Mouse (Mus musculus) forebrain, embryonic 15.5 days (tissue): ENCODE results near the gene Slc4a2. TPM values are rescaled to one million over a fixed set of nuclear protein-coding genes. Genes with fewer than 3 reads are reported as not detected.
"Not testable (repeated sequence)": the region's sequence is repeated elsewhere in the genome, so short reads cannot be mapped to it uniquely, and the experiment has no call there.

Experiments used
- ATAC-seq: fragments of 200-750 bp; cut with Nextera tagmentation; replicated peaks from 2 replicates; pipeline ENCODE4 v1.8.0; 2017; ENCODE audit warnings: mild to moderate bottlenecking, moderate TSS enrichment, moderate library complexity
- H3K27ac ChIP-seq: fragments of 300-500 bp; sonication (generic); replicated peaks from 2 replicates; pipeline ENCODE4 v1.5.1; 2015; ENCODE audit warnings: mild to moderate bottlenecking, inconsistent platforms
- H3K27me3 ChIP-seq: fragments of 300-500 bp; sonication (generic); 2 replicates; pipeline ENCODE4 v1.6.1; 2015; ENCODE audit warnings: inconsistent platforms
- H3K36me3 ChIP-seq: fragments of 300-500 bp; sonication (generic); 2 replicates; pipeline ENCODE4 v1.6.1; 2015; ENCODE audit warnings: mild to moderate bottlenecking, inconsistent platforms
- H3K4me1 ChIP-seq: fragments of 300-500 bp; sonication (generic); 2 replicates; pipeline ENCODE4 v1.6.1; 2015; ENCODE audit warnings: inconsistent platforms
- H3K4me2 ChIP-seq: fragments of 300-500 bp; sonication (generic); replicated peaks from 2 replicates; pipeline ENCODE4 v1.6.1; 2015; ENCODE audit warnings: mild to moderate bottlenecking, inconsistent platforms
- H3K4me3 ChIP-seq: fragments of 300-500 bp; sonication (generic); 2 replicates; pipeline ENCODE4 v1.5.1; 2015; ENCODE audit warnings: mild to moderate bottlenecking, inconsistent platforms
- H3K9ac ChIP-seq: fragments of 300-500 bp; sonication (generic); replicated peaks from 2 replicates; pipeline ENCODE4 v1.6.1; 2015; ENCODE audit warnings: mild to moderate bottlenecking, inconsistent platforms
- H3K9me3 ChIP-seq: fragments of 300-500 bp; sonication (generic); 2 replicates; pipeline ENCODE4 v1.6.1; 2016; ENCODE audit warnings: inconsistent platforms
- WGBS: fragments of 180-500 bp; shearing (Covaris S2); methylation state at CpG from one replicate; pipeline ENCODE4 v1.1.7; 2015; ENCODE audit warnings: mixed read lengths; 5-methylcytosine and 5-hydroxymethylcytosine counted together
- polyA plus RNA-seq: library from polyadenylated mRNA; unstranded; fragments of >200 nt; fragmentation: Nextera tagmentation; extraction: Ambion mirVana; gene quantifications from 2 replicates; pipeline ENCODE4 v1.2.1, GENCODE M21; 2015

Slc4a2 gene
- polyA plus RNA-seq, 1 experiment from 2014 or later: 23.7 TPM

DNA sequence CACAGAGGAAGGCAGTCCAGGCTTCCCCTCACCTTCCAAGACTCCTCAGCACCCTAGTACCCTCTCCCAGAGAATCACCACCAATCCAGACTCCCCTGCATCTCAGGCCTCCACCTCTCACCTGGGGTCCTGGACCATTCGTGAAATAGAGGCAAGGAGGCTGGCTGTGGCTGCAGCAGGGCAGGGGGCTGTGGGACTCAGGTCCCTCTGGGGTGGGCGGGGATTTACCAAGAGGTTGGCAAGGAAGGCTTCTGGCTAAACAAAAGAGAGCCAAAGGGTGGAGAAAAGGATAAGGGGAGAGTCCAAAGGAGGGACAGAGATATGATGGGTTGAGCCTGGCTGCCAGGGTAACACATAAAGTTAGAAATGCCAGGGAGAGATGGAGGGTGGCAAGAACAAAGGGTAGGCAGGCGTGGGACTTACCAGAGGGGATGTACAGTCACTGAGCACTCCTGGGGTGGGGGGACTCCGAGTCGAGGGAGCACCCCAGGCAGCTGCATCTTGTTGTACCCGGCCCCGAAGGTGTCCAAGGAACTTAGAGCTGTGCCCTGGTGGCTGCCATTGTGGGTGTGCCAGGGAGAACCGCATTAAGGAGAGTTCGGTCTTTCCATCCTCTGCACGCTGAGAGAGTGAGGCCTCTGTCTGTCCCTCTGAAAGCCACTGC lies 37.6 kb upstream of the Slc4a2 start:
- Histone ChIP-seq H3K9me3 (no peaks in the 10 kb centered on the region), H3K9ac (no peak overlapping the region)

DNA sequence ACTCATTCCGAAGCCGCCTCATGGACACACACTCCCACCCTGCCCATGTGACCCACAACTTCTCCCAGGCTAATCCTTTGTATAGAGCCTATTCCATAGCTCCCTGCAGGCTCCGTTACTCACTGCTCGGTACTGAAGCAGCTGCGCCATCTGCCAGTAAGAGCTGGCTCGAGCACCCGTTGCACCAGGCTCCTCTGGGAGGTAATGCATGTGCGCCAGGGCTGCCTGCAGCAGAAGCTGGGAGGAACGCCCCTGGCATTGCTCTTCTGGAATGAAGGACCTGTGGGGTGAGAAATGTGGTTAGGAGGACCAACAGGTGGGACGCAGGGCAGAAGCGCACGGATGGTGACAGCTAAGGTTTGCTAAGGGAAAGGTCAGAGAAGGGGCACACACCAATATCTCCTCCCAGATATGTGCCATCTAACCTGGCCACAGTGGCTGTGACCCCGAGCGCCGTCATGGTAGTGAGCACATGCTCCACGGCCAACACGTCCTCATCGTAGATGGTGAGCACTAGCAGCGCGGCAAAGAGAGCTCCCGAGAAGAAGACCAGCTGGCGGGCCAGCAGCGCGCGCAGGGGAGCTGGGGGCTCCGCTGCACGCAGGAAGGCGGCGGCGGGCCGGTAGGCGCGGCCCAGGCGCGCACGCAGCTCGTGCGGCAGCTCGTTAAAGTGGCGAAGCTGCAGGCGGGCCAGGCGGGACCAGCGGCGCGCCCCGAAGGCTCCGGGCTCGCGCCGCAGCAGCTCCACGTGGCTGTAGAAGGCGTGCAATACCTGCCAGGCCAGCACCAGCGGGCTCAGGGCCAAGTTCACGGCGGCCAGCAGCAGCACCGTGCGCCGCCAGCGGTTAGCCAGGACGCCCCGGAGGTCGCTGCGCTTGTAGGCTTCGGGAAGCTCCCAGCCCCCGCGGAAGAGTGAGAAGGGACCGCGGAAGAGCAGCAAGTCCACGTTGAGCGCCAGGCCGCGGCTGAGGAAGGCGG lies 36.1 kb upstream of the Slc4a2 start:
- H3K9me3 ChIP-seq: no peaks in the 10 kb centered on the region
- no peak overlapping the region for H3K27ac ChIP-seq
- H3K36me3 ChIP-seq: no peaks in the 10 kb centered on the region
- H3K9ac ChIP-seq: peak overlapping the region; percentile 55
- peak overlapping the region; percentile 52 for H3K4me3 ChIP-seq
- WGBS: 2% methylated on average over 73 of the region's 73 CpGs
- peak overlapping the region; percentile 98 for H3K4me2 ChIP-seq
- H3K27me3 ChIP-seq: peaks cover 34% of the 10 kb centered on the region
- peaks cover 31% of the 10 kb centered on the region for H3K4me1 ChIP-seq
- ATAC-seq: peak; percentile 68

More for the DNA sequence above, 37.6 kb upstream of the Slc4a2 start:
- peaks cover 31% of the 10 kb centered on the region for H3K4me1 ChIP-seq
- H3K4me3 ChIP-seq: no peak overlapping the region
- 83% methylated on average over 10 of the region's 10 CpGs for WGBS
- ATAC-seq: no peak
- H3K36me3 ChIP-seq: no peaks in the 10 kb centered on the region
- no peak overlapping the region for H3K27ac ChIP-seq
- H3K27me3 ChIP-seq: peaks cover 34% of the 10 kb centered on the region
- H3K4me2 ChIP-seq: no peak overlapping the region

GRCm38 (mm10) chr5:24388246-24388915 lies 35.3 kb upstream of the Slc4a2 start:
- H3K36me3 ChIP-seq: no peaks in the 10 kb centered on the region
- no peaks in the 10 kb centered on the region for H3K9me3 ChIP-seq
- no peak overlapping the region for H3K27ac ChIP-seq
- H3K9ac ChIP-seq: peak overlapping the region; percentile 55
- H3K4me2 ChIP-seq: peak overlapping the region; percentile 98
- peak overlapping the region; percentile 52 for H3K4me3 ChIP-seq
- H3K4me1 ChIP-seq: peaks cover 25% of the 10 kb centered on the region
- 24% methylated on average over 26 of the region's 26 CpGs for WGBS
- peaks cover 34% of the 10 kb centered on the region for H3K27me3 ChIP-seq
- ATAC-seq: no peak

GRCm38 (mm10) chr5:24389011-24389657 lies 34.5 kb upstream of the Slc4a2 start:
- no peak for ATAC-seq
- no peak overlapping the region for H3K27ac ChIP-seq
- H3K36me3 ChIP-seq: no peaks in the 10 kb centered on the region
- H3K9ac ChIP-seq: no peak overlapping the region
- no peak overlapping the region for H3K4me3 ChIP-seq
- peaks cover 24% of the 10 kb centered on the region for H3K4me1 ChIP-seq
- no peaks in the 10 kb centered on the region for H3K9me3 ChIP-seq
- H3K4me2 ChIP-seq: no peak overlapping the region
- H3K27me3 ChIP-seq: peaks cover 34% of the 10 kb centered on the region
- 66% methylated on average over 7 of the region's 7 CpGs for WGBS

DNA sequence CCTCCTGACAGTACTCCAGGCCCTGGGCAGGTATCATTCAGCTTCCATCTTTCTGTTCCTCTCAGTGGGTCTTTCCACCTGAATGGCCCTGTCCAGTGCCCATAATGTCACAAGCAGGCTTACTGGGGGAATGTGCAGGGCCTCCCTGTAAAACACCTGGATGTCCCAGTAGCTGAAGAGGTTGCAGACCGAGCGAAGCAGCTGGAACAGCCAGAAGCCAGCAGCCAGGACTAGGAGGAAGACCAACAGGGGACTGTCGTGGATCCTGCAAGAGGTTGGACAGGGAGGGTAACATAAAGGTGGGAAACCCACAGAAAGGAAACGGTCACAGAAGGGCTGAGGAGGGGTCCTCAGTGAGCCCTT lies 34.0 kb upstream of the Slc4a2 start:
- Histone ChIP-seq H3K36me3 (no peaks in the 10 kb centered on the region), H3K9ac (no peak overlapping the region), H3K9me3 (no peaks in the 10 kb centered on the region), H3K27me3 (peaks cover 34% of the 10 kb centered on the region), H3K4me1 (peaks cover 21% of the 10 kb centered on the region), H3K27ac (no peak overlapping the region), H3K4me2 (no peak overlapping the region), H3K4me3 (no peak overlapping the region)
- 83% methylated on average over 4 of the region's 4 CpGs for WGBS
- ATAC-seq: no peak

GRCm38 (mm10) chr5:24391864-24392263 lies 31.8 kb upstream of the Slc4a2 start, which contains the start of gene Atg9b:
Atg9b (minus strand) TSS chr5:24392143.
- Histone ChIP-seq H3K9me3 (no peaks in the 10 kb centered on the region), H3K27ac (no peak within 1 kb of the TSS), H3K4me2 (no peak within 1 kb of the TSS), H3K4me1 (peaks cover 28% of the 10 kb centered on the region), H3K36me3 (no peaks in the 10 kb centered on the region), H3K27me3 (peaks cover 24% of the 10 kb centered on the region; the same call in 1 of the 2 replicates), H3K9ac (no peak within 1 kb of the TSS), H3K4me3 (no peak within 1 kb of the TSS)
- ATAC-seq: no peak
- 85% methylated on average over 7 of the region's 7 CpGs for WGBS

- WGBS: 86% methylated on average over 7 of the region's 7 CpGs
- Histone ChIP-seq H3K9me3 (no peaks in the 10 kb centered on the region), H3K4me1 (peaks cover 19% of the 10 kb centered on the region), H3K27me3 (peaks cover 22% of the 10 kb centered on the region; the same call in 1 of the 2 replicates), H3K9ac (no peak overlapping the region), H3K4me3 (no peak overlapping the region), H3K27ac (no peak overlapping the region), H3K36me3 (no peaks in the 10 kb centered on the region), H3K4me2 (no peak overlapping the region)
- ATAC-seq: no peak
These were observed 30.9 kb upstream of the Slc4a2 start for GRCm38 (mm10) chr5:24392724-24393123.

GRCm38 (mm10) chr5:24393392-24393997 lies 30.1 kb upstream of the Slc4a2 start, which contains the start of gene Abcb8:
Abcb8 (plus strand) TSS chr5:24393663.
- Histone ChIP-seq H3K4me3 (peak within 1 kb of the TSS; percentile 68), H3K9ac (peak within 1 kb of the TSS; percentile 51), H3K4me1 (peaks cover 12% of the 10 kb centered on the region), H3K27me3 (peaks cover 14% of the 10 kb centered on the region; the same call in 1 of the 2 replicates), H3K36me3 (no peaks in the 10 kb centered on the region), H3K4me2 (peak within 1 kb of the TSS; percentile 48), H3K9me3 (no peaks in the 10 kb centered on the region), H3K27ac (peak within 1 kb of the TSS; percentile 85)
- no peak for ATAC-seq
- 21% methylated on average over 7 of the region's 7 CpGs for WGBS

GRCm38 (mm10) chr5:24394165-24394894 lies 29.3 kb upstream of the Slc4a2 start:
- H3K27ac ChIP-seq: peak overlapping the region; percentile 85

DNA sequence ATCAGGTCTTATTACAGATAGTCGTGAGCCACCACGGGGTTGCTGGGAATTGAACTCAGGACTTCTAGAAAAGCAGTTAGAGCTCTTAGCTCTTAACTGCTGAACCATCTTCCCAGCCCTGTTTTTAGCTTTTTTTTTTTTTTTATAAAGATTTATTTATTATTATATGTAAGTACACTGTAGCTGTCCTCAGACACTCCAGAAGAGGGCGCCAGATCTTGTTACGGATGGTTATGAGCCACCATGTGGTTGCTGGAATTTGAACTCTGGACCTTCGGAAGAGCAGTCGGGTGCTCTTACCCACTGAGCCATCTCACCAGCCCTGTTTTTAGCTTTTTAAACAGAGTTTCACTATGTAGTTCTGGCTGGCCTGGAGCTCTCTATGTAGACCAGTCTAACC lies 27.4 kb upstream of the Slc4a2 start:
- H3K4me3 ChIP-seq, H3K27ac ChIP-seq, H3K27me3 ChIP-seq, ATAC-seq, H3K9ac ChIP-seq, H3K4me2 ChIP-seq, H3K9me3 ChIP-seq, H3K36me3 ChIP-seq: not testable (repeated sequence)
- WGBS: 95% methylated on average over 6 of the region's 6 CpGs
- H3K4me1 ChIP-seq: peaks cover 12% of the 10 kb centered on the region; the same call in 1 of the 2 replicates

More at GRCm38 (mm10) chr5:24394165-24394894, 29.3 kb upstream of the Slc4a2 start:
- H3K4me3 ChIP-seq: peak overlapping the region; percentile 68
- ATAC-seq: peak; percentile 97
- no peaks in the 10 kb centered on the region for H3K36me3 ChIP-seq
- H3K4me1 ChIP-seq: peaks cover 12% of the 10 kb centered on the region; the same call in 1 of the 2 replicates
- WGBS: 2% methylated on average over 36 of the region's 36 CpGs
- peak overlapping the region; percentile 48 for H3K4me2 ChIP-seq
- H3K9me3 ChIP-seq: no peaks in the 10 kb centered on the region
- H3K9ac ChIP-seq: peak overlapping the region; percentile 51
- H3K27me3 ChIP-seq: peaks cover 8% of the 10 kb centered on the region; the same call in 1 of the 2 replicates
